Mouse (Mus musculus): ENCODE measurements around the gene Appl1. TPM values are rescaled to one million over a fixed set of nuclear protein-coding genes. Genes with fewer than 3 reads are reported as not detected.

Appl1 gene
- polyA plus RNA-seq, 1 experiment = 0.01 TPM

- Histone ChIP-seq H3K4me3 (replicated peaks) (no peak overlapping the region), H3K9me3 (ENCODE audit: control insufficient read depth, low read length) (no peaks in the 10 kb centered on the region), H3K27me3 (ENCODE audit: control insufficient read depth) (no peaks in the 10 kb centered on the region), H3K4me1 (ENCODE audit: control insufficient read depth) (no peaks in the 10 kb centered on the region), H3K36me3 (ENCODE audit: control insufficient read depth) (no peaks in the 10 kb centered on the region)
- TF ChIP-seq GATA1 (IDR thresholded peaks at IDR 0.05; ENCODE audit: low read length) (no peak), TAL1 (IDR thresholded peaks at IDR 0.05; ENCODE audit: low read length) (no peak)
Observed at GRCm38 (mm10) chr14:26890777-26891176, 80.3 kb downstream of the Appl1 start.

- Histone ChIP-seq H3K4me1 (ENCODE audit: control insufficient read depth) (no peaks in the 10 kb centered on the region), H3K9me3 (ENCODE audit: control insufficient read depth, low read length) (no peaks in the 10 kb centered on the region), H3K36me3 (ENCODE audit: control insufficient read depth) (no peaks in the 10 kb centered on the region), H3K4me3 (replicated peaks) (no peak overlapping the region), H3K27me3 (ENCODE audit: control insufficient read depth) (no peaks in the 10 kb centered on the region)
- TF ChIP-seq GATA1 (IDR thresholded peaks at IDR 0.05; ENCODE audit: low read length) (no peak), TAL1 (IDR thresholded peaks at IDR 0.05; ENCODE audit: low read length) (no peak)
Observed at GRCm38 (mm10) chr14:26887244-26887643, 83.8 kb downstream of the Appl1 start.

- Histone ChIP-seq H3K27me3 (ENCODE audit: control insufficient read depth) (no peaks in the 10 kb centered on the region), H3K4me1 (ENCODE audit: control insufficient read depth) (no peaks in the 10 kb centered on the region), H3K36me3 (ENCODE audit: control insufficient read depth) (no peaks in the 10 kb centered on the region), H3K9me3 (ENCODE audit: control insufficient read depth, low read length) (no peaks in the 10 kb centered on the region), H3K4me3 (replicated peaks) (no peak overlapping the region)
- TF ChIP-seq GATA1 (IDR thresholded peaks at IDR 0.05; ENCODE audit: low read length) = no peak
- no peak for TF ChIP-seq TAL1 (IDR thresholded peaks at IDR 0.05; ENCODE audit: low read length)
Observed at GRCm38 (mm10) chr14:26881700-26882099, 89.3 kb downstream of the Appl1 start.

GRCm38 (mm10) chr14:26879976-26880375 is 91.1 kb downstream of the Appl1 start:
- TF ChIP-seq TAL1 (IDR thresholded peaks at IDR 0.05; ENCODE audit: low read length) (no peak), GATA1 (IDR thresholded peaks at IDR 0.05; ENCODE audit: low read length) (no peak)
- Histone ChIP-seq H3K4me1 (ENCODE audit: control insufficient read depth) (no peaks in the 10 kb centered on the region), H3K27me3 (ENCODE audit: control insufficient read depth) (no peaks in the 10 kb centered on the region), H3K36me3 (ENCODE audit: control insufficient read depth) (no peaks in the 10 kb centered on the region), H3K4me3 (replicated peaks) (no peak overlapping the region), H3K9me3 (ENCODE audit: control insufficient read depth, low read length) (no peaks in the 10 kb centered on the region)

GRCm38 (mm10) chr14:26878756-26879155 is 92.3 kb downstream of the Appl1 start:
- Histone ChIP-seq H3K4me1 (ENCODE audit: control insufficient read depth) (no peaks in the 10 kb centered on the region), H3K4me3 (replicated peaks) (no peak overlapping the region), H3K27me3 (ENCODE audit: control insufficient read depth) (no peaks in the 10 kb centered on the region), H3K36me3 (ENCODE audit: control insufficient read depth) (no peaks in the 10 kb centered on the region), H3K9me3 (ENCODE audit: control insufficient read depth, low read length) (no peaks in the 10 kb centered on the region)
- TF ChIP-seq TAL1 (IDR thresholded peaks at IDR 0.05; ENCODE audit: low read length) (no peak), GATA1 (IDR thresholded peaks at IDR 0.05; ENCODE audit: low read length) (no peak)

Other genes with a start within 250 kb of the Appl1 start
- gene Asb14, start 76.7 kb downstream of the Appl1 start, polyA plus RNA-seq (2012) = not detected in 2 replicates
- gene Hesx1, start 23.2 kb upstream of the Appl1 start, polyA plus RNA-seq (2012) = 0.46 and 0.77 TPM in 2 replicates
- 0.02 TPM in 1 of 2 replicates, not detected in the other for gene Il17rd, start 67.7 kb upstream of the Appl1 start, polyA plus RNA-seq (2012)
- gene Arhgef3, start 143.7 kb upstream of the Appl1 start, polyA plus RNA-seq (2012) = 0.01 TPM in 2 replicates

Measured in erythroblast, embryonic 14.5 days (primary cell).